12 mouse cellular contexts compared by ENCODE assay signal in genomic region chr5:43309961-43310360, GRCm38 (mm10).
DNase-seq lines count a peak whose midpoint lies in the region; TF ChIP-seq lines count a peak whose summit lies in the region.
"Had no signal": no experiment of that assay in that cellular context is flagged by ENCODE, and none has a peak within 500 bp of the region (broad histone marks: within the 10 kb centered on the region; RNA-seq: fewer than 3 reads in every experiment).

No protein-coding gene starts in this region.

- H3K27ac ChIP-seq in kidney, adult 2 months (ENCODE audit: insufficient read depth, low read depth, low read length), result no peak overlapping the region

- no peaks in the 10 kb centered on the region for H3K36me3 ChIP-seq in kidney, adult 2 months (ENCODE audit: control insufficient read depth, insufficient read depth, low read length)

- 13% methylated on average over 4 of the region's 4 CpGs for WGBS in kidney, adult 2 months

- TF ChIP-seq POLR2A in kidney, adult 2 months (IDR thresholded peaks at IDR 0.05; ENCODE audit: low read depth, low read length), result no peak

- no peaks in the 10 kb centered on the region for H3K4me1 ChIP-seq in kidney, adult 2 months (ENCODE audit: control insufficient read depth, insufficient read depth, low read length)

- no peak overlapping the region for H3K4me3 ChIP-seq in kidney, adult 2 months (ENCODE audit: insufficient read depth, low read depth, low read length)

- TF ChIP-seq CTCF in kidney, adult 2 months (conservative IDR thresholded peaks at IDR 0.05; ENCODE audit: insufficient read depth, insufficient read length, low read depth, low read length), result no peak

- intact Hi-C loops in left cerebral cortex, postnatal 10 days (cut with DNase I), result no loop called here

- peak; percentile 84 for DNase-seq in kidney, adult 2 months
- no peak for DNase-seq in kidney, postnatal 10 days
- DNase-seq in adrenal gland, adult 8-10 months, result peak; percentile 29
- DNase-seq in embryo, embryonic 11 days, result peak; percentile 7
- peak; percentile 59 to 64 for DNase-seq in kidney, postnatal 36 days
- DNase-seq in left cerebral cortex, postnatal 10 days (ENCODE audit: extremely low spot score in 1 of 2, low spot score in 2 of 2), result no peak
- no peak for DNase-seq in cerebellum, adult 11 months
- no peak for DNase-seq in gastrocnemius, adult 18-20 months (ENCODE audit: low spot score)
- DNase-seq: cerebellum, postnatal 14 days; heart, adult 11 months; lung, postnatal 10 days had no signal

- no peaks in the 10 kb centered on the region for H3K27me3 ChIP-seq in kidney, adult 2 months (replicated peaks; ENCODE audit: control insufficient read depth, insufficient read depth, low read length)
- H3K27me3 ChIP-seq: CH12.LX had no signal

Comparison
In these comparisons a context has a peak if more than half of its experiments do, and no peak if none do; other contexts are left out.
1. DNase-seq: peak in kidney, adult 2 months (single experiment), adrenal gland, adult 8-10 months (single experiment), embryo, embryonic 11 days (single experiment) and kidney, postnatal 36 days (2 of 2); none in kidney, postnatal 10 days (single experiment), left cerebral cortex, postnatal 10 days (0 of 2), cerebellum, adult 11 months (single experiment) and gastrocnemius, adult 18-20 months (single experiment).